Comparison of ENCODE assay signal across 11 mouse cellular contexts in the genomic region with DNA sequence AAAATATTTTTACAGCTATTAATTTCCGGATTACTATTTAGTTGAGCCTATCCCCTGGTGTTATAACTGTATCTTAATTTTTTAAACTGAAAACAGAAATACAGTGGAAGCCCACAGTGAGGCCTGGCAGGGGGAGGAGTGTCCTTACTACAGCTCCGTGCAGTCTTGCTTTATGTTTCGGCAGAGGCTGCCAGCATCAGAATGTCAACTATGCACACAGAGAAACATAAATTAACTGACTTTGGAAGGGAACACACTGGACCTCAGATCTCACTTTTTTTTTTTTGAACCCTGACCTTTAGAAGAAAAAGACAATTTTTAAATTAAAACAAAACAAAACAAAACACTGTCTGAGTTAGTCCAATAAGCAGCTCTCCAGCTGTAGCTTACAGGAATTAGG.
DNase-seq lines count a peak whose midpoint lies in the region; ATAC-seq and TF ChIP-seq lines count a peak whose summit lies in the region.
"Had no signal": no experiment of that assay in that cellular context is flagged by ENCODE, and none has a peak within 500 bp of the region (broad histone marks: within the 10 kb centered on the region; RNA-seq: fewer than 3 reads in every experiment).

No protein-coding gene starts in this region.

- H3K4me2 ChIP-seq in intestine, embryonic 14.5 days (ENCODE audit: low read length): no peak overlapping the region
- H3K4me2 ChIP-seq: midbrain, embryonic 12.5 days had no signal

- TF ChIP-seq EP300 in heart, adult 2 months (IDR thresholded peaks at IDR 0.05; ENCODE audit: insufficient read depth, low read depth, low read length): no peak

- H3K9me3 ChIP-seq in intestine, embryonic 14.5 days (ENCODE audit: control insufficient read depth, low read length): no peaks in the 10 kb centered on the region
- H3K9me3 ChIP-seq: midbrain, embryonic 12.5 days had no signal

- H3K4me1 ChIP-seq in heart, adult 2 months (ENCODE audit: control insufficient read depth, insufficient read depth, low read length): peaks cover 17% of the 10 kb centered on the region
- peaks cover 27% of the 10 kb centered on the region for H3K4me1 ChIP-seq in intestine, embryonic 14.5 days (replicated peaks; ENCODE audit: control insufficient read depth, insufficient read depth, low read length)

- TF ChIP-seq CTCF in heart, adult 2 months (IDR thresholded peaks at IDR 0.05): no peak
- TF ChIP-seq CTCF in layer of hippocampus, adult 2 months (conservative IDR thresholded peaks at IDR 0.05): no peak
- no peak for TF ChIP-seq CTCF in brain, embryonic 14.5 days (IDR thresholded peaks at IDR 0.05; ENCODE audit: borderline replicate concordance, extremely low read depth, insufficient read depth, insufficient read length)

- no peak overlapping the region for H3K9ac ChIP-seq in heart, adult 2 months (ENCODE audit: low read depth, low read length)
- no peak overlapping the region for H3K9ac ChIP-seq in intestine, embryonic 14.5 days (ENCODE audit: low read length)
- H3K9ac ChIP-seq: midbrain, embryonic 12.5 days had no signal

- DNase-seq in heart, adult 2 months: no peak
- no peak for DNase-seq in heart, adult 8-10 months (ENCODE audit: low spot score)
- no peak for DNase-seq in layer of hippocampus, adult 2 months (ENCODE audit: low spot score in 2 of 2)
- no peak for DNase-seq in layer of hippocampus, postnatal 36 days
- peak; percentile 17 for DNase-seq in brain, embryonic 14.5 days (ENCODE audit: low read depth)
- no peak for DNase-seq in intestine, embryonic 14.5 days (ENCODE audit: low spot score)
- no peak for DNase-seq in cerebellum, postnatal 10 days
- DNase-seq: cerebellum, postnatal 36 days; kidney, adult 18-20 months; thymus, postnatal 36 days had no signal

- H3K4me3 ChIP-seq in heart, adult 2 months: no peak overlapping the region
- no peak overlapping the region for H3K4me3 ChIP-seq in layer of hippocampus, adult 2 months
- no peak overlapping the region for H3K4me3 ChIP-seq in intestine, embryonic 14.5 days (ENCODE audit: low read depth, low read length)
- H3K4me3 ChIP-seq: midbrain, embryonic 12.5 days had no signal

- peak; percentile 41; the same call in 1 of the 2 replicates for ATAC-seq in intestine, embryonic 14.5 days (replicated peaks; ENCODE audit: low FRiP score, low TSS enrichment, low read depth)

- no peaks in the 10 kb centered on the region for H3K79me2 ChIP-seq in heart, adult 2 months (replicated peaks; ENCODE audit: control insufficient read depth, insufficient read depth, low read length)

- WGBS in heart, adult 2 months: 58% methylated on average over 3 of the region's 3 CpGs
- WGBS in intestine, embryonic 14.5 days: 31% methylated on average over 3 of the region's 3 CpGs

- peaks cover 9% of the 10 kb centered on the region; the same call in 1 of the 2 replicates for H3K36me3 ChIP-seq in heart, adult 2 months (ENCODE audit: control insufficient read depth, insufficient read depth, low read length)
- H3K36me3 ChIP-seq in intestine, embryonic 14.5 days (ENCODE audit: control insufficient read depth, insufficient read depth, low read length): no peaks in the 10 kb centered on the region
- H3K36me3 ChIP-seq: midbrain, embryonic 12.5 days had no signal

- peak overlapping the region; percentile 57 for H3K27ac ChIP-seq in heart, adult 2 months
- H3K27ac ChIP-seq in layer of hippocampus, adult 2 months: 0 out of 2 replicates have a peak overlapping the region, but pooled peaks have one; percentile 12
- peak overlapping the region; percentile 62; the same call in 1 of the 2 replicates for H3K27ac ChIP-seq in intestine, embryonic 14.5 days (ENCODE audit: low read depth)

- no peaks in the 10 kb centered on the region for H3K27me3 ChIP-seq in heart, adult 2 months (ENCODE audit: control insufficient read depth, insufficient read depth, low read length)
- H3K27me3 ChIP-seq in intestine, embryonic 14.5 days (replicated peaks; ENCODE audit: control insufficient read depth, insufficient read depth, low read length): no peaks in the 10 kb centered on the region
- H3K27me3 ChIP-seq: midbrain, embryonic 12.5 days had no signal

- no peak for TF ChIP-seq POLR2A in heart, adult 2 months (IDR thresholded peaks at IDR 0.05; ENCODE audit: insufficient read depth, low read depth, low read length)
- TF ChIP-seq POLR2A in brain, embryonic 14.5 days (IDR thresholded peaks at IDR 0.05; ENCODE audit: borderline replicate concordance, extremely low read depth, insufficient read depth, insufficient read length, poor library complexity, severe bottlenecking): no peak

- intact Hi-C loops in heart, adult 2 months (cut with DNase I): loop anchor here (5.0 kb wide), 1 partner anchor 36 kb away; no protein-coding TSS in a partner anchor

Comparison
In these comparisons a context has a peak if more than half of its experiments do, and no peak if none do; other contexts are left out.
1. H3K27ac ChIP-seq: peak in every context shown above with its lines; median percentile 62 in intestine, embryonic 14.5 days; 57 in heart, adult 2 months; 12 in layer of hippocampus, adult 2 months.